Mouse (Mus musculus) C2C12 (cell line): ENCODE data around the gene Cmtr1.

ENCODE experiments used
- CTCF ChIP-seq: IDR thresholded peaks from one replicate; pipeline ENCODE4 v1.5.1; 2011; ENCODE audit not compliant: control insufficient read depth, insufficient read depth, insufficient read length
- USF1 ChIP-seq: IDR thresholded peaks from one replicate; pipeline ENCODE4 v1.6.1; 2011; ENCODE audit warnings: low read depth, mild to moderate bottlenecking, control low read depth, moderate library complexity

DNA sequence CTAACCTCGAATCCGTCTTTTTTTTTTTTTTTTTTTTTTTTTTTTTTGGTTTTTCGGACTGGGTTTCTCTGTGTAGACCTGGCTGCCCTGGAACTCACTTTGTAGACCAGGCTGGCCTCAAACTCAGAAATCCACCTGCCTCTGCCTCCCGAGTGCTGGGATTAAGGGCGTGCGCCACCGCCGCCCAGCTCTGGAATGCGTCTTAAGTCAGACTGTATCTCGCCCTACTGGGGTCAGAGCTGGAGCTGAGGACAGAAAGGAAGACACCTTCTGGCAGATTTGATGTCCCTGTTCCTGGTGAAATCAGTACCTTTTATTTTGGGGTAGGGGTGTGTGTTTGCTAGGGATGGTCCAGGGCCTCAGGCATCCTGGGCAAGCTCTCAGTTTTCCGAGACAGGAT lies 28.1 kb upstream of the Cmtr1 start:
- TF ChIP-seq CTCF (no peak), USF1 (no peak)
